Mouse (Mus musculus): ENCODE measurements around the gene Grm2.

GRCm38 (mm10) chr9:106643787-106644186, 12.1 kb downstream of the Grm2 start:
- TF ChIP-seq CTCF (IDR thresholded peaks at IDR 0.05; ENCODE audit: low read depth, low read length) (peak; percentile 28; the same call in 1 of the 2 replicates), POLR2A (IDR thresholded peaks at IDR 0.05; ENCODE audit: extremely low read depth, insufficient read depth, low read length) (no peak)
